Mouse (Mus musculus) 3T3-L1 (cell line): ENCODE results near the gene AC134908.4.

Experiments
- DNase-seq: peaks from one replicate; pipeline ENCODE4 v3.0.0-alpha.2; 2015; ENCODE audit warnings: low read depth, low spot score

AC134908.4 gene

GRCm38 (mm10) chr17:25831451-25832281 lies 36.2 kb upstream of the AC134908.4 start:
- DNase-seq: peak; percentile 69

- DNase-seq: no peak
These were observed 35.5 kb upstream of the AC134908.4 start for GRCm38 (mm10) chr17:25830806-25831431.

GRCm38 (mm10) chr17:25830200-25830753 lies 34.8 kb upstream of the AC134908.4 start:
- no peak for DNase-seq

GRCm38 (mm10) chr17:25829558-25830017 lies 34.1 kb upstream of the AC134908.4 start:
- no peak for DNase-seq

GRCm38 (mm10) chr17:25828712-25829557 lies 33.5 kb upstream of the AC134908.4 start, which contains the start of gene Jmjd8:
Gene Jmjd8 (plus strand): TSS chr17:25828867.
- peak; percentile 68 for DNase-seq

GRCm38 (mm10) chr17:25828223-25828594 lies 32.8 kb upstream of the AC134908.4 start:
- no peak for DNase-seq

GRCm38 (mm10) chr17:25827546-25828222 lies 32.2 kb upstream of the AC134908.4 start:
- DNase-seq: no peak

- no peak for DNase-seq
These were observed 31.6 kb upstream of the AC134908.4 start for GRCm38 (mm10) chr17:25827011-25827410.

GRCm38 (mm10) chr17:25825984-25826570 lies 30.6 kb upstream of the AC134908.4 start:
- DNase-seq: no peak

- DNase-seq: no peak
These were observed 29.9 kb upstream of the AC134908.4 start for GRCm38 (mm10) chr17:25825311-25825710.

- no peak for DNase-seq
These were observed 29.1 kb upstream of the AC134908.4 start for GRCm38 (mm10) chr17:25824362-25825142.

- peak; percentile 95 for DNase-seq
These were observed 28.0 kb upstream of the AC134908.4 start, which contains the start of gene Wdr24 for GRCm38 (mm10) chr17:25823452-25823851. Gene Wdr24 (plus strand): TSS chr17:25823627.

GRCm38 (mm10) chr17:25818851-25819780 lies 23.7 kb upstream of the AC134908.4 start:
- no peak for DNase-seq

- DNase-seq: no peak
These were observed 22.2 kb upstream of the AC134908.4 start for GRCm38 (mm10) chr17:25817662-25818061.

GRCm38 (mm10) chr17:25813471-25813870 lies 18.0 kb upstream of the AC134908.4 start:
- DNase-seq: peak; percentile 75

- DNase-seq: no peak
These were observed 15.4 kb upstream of the AC134908.4 start for GRCm38 (mm10) chr17:25810890-25811289.

- no peak for DNase-seq
These were observed 14.3 kb upstream of the AC134908.4 start for GRCm38 (mm10) chr17:25809606-25810340.
